Mouse (Mus musculus): Measurements from ENCODE around the gene Fbxo10. TPM values are rescaled to one million over a fixed set of nuclear protein-coding genes. Genes with fewer than 3 reads are reported as not detected.
"Not testable (repeated sequence)": the region's sequence is repeated elsewhere in the genome, so short reads cannot be mapped to it uniquely, and the experiment has no call there.

Gene Fbxo10
- 10 to 100 TPM; 40.8 to 49.0 (median 45.1) TPM for total RNA-seq (2022)

GRCm38 (mm10) chr4:45084021-45084894, at the start of gene Fbxo10:
Gene Fbxo10 (minus strand): TSS chr4:45084604.
- peak; percentile 82 to 85 for DNase-seq (ENCODE audit: low spot score in 2 of 2)

- no peak for DNase-seq (ENCODE audit: low spot score in 2 of 2)
Observed at GRCm38 (mm10) chr4:45131021-45131420, 46.6 kb upstream of the Fbxo10 start.

- no peak for DNase-seq (ENCODE audit: low spot score in 2 of 2)
Observed at GRCm38 (mm10) chr4:45121311-45121710, 36.9 kb upstream of the Fbxo10 start.

GRCm38 (mm10) chr4:45108456-45109110, 24.2 kb upstream of the Fbxo10 start:
- DNase-seq (ENCODE audit: low spot score in 2 of 2): no peak

GRCm38 (mm10) chr4:45107601-45108277, 23.3 kb upstream of the Fbxo10 start, which contains the start of gene Tomm5:
Gene Tomm5 (minus strand): TSS chr4:45108114.
- DNase-seq (ENCODE audit: low spot score in 2 of 2): peak; percentile 91 to 93

- DNase-seq (ENCODE audit: low spot score in 2 of 2): no peak
Observed at GRCm38 (mm10) chr4:45107066-45107465, 22.7 kb upstream of the Fbxo10 start.

GRCm38 (mm10) chr4:45106409-45106808, 22.0 kb upstream of the Fbxo10 start:
- no peak for DNase-seq (ENCODE audit: low spot score in 2 of 2)

- DNase-seq (ENCODE audit: low spot score in 2 of 2): peak in 1 of 2 experiments; percentile 77
Observed at GRCm38 (mm10) chr4:45097198-45097872, 12.9 kb upstream of the Fbxo10 start.

- no peak for DNase-seq (ENCODE audit: low spot score in 2 of 2)
Observed at GRCm38 (mm10) chr4:45084895-45085290, 489 bp upstream of the Fbxo10 start.

- peak; percentile 36 to 40 for DNase-seq (ENCODE audit: low spot score in 2 of 2)
Observed at GRCm38 (mm10) chr4:45083487-45083886, 917 bp downstream of the Fbxo10 start.

GRCm38 (mm10) chr4:45082951-45083350, 1.5 kb downstream of the Fbxo10 start:
- peak in 1 of 2 experiments; percentile 13 for DNase-seq (ENCODE audit: low spot score in 2 of 2)

- DNase-seq (ENCODE audit: low spot score in 2 of 2): not testable (repeated sequence)
Observed at GRCm38 (mm10) chr4:45081041-45081440, 3.4 kb downstream of the Fbxo10 start.

GRCm38 (mm10) chr4:45073544-45073943, 10.9 kb downstream of the Fbxo10 start:
- no peak for DNase-seq (ENCODE audit: low spot score in 2 of 2)

GRCm38 (mm10) chr4:45072261-45072973, 12.0 kb downstream of the Fbxo10 start:
- DNase-seq (ENCODE audit: low spot score in 2 of 2): no peak

- no peak for DNase-seq (ENCODE audit: low spot score in 2 of 2)
Observed at GRCm38 (mm10) chr4:45067742-45068141, 16.7 kb downstream of the Fbxo10 start.

- no peak for DNase-seq (ENCODE audit: low spot score in 2 of 2)
Observed at GRCm38 (mm10) chr4:45066036-45066730, 18.2 kb downstream of the Fbxo10 start.

- DNase-seq (ENCODE audit: low spot score in 2 of 2): no peak
Observed at GRCm38 (mm10) chr4:45064577-45064976, 19.8 kb downstream of the Fbxo10 start.

GRCm38 (mm10) chr4:45063836-45064235, 20.6 kb downstream of the Fbxo10 start:
- not testable (repeated sequence) for DNase-seq (ENCODE audit: low spot score in 2 of 2)

GRCm38 (mm10) chr4:45055451-45055850, 29.0 kb downstream of the Fbxo10 start:
- no peak for DNase-seq (ENCODE audit: low spot score in 2 of 2)

- no peak for DNase-seq (ENCODE audit: low spot score in 2 of 2)
Observed at GRCm38 (mm10) chr4:45054862-45055261, 29.5 kb downstream of the Fbxo10 start.

Data from layer of hippocampus, adult 8-10 months (tissue).